Mouse (Mus musculus) liver, embryonic 14.5 days (tissue): Measurements from ENCODE around the gene Nceh1. TPM values are rescaled to one million over a fixed set of nuclear protein-coding genes. Genes with fewer than 3 reads are reported as not detected.
A peak's percentile ranks its signal among the peaks of the same experiment; 100 is the strongest.

Source experiments
- ATAC-seq: fragments of 200-750 bp; cut with Nextera tagmentation; 2 replicates; pipeline ENCODE4 v1.8.0; 2017; ENCODE audit warnings: moderate number of reproducible peaks, mild to moderate bottlenecking, moderate library complexity; ENCODE audit not compliant: insufficient read depth
- DNase-seq, 3 experiments: peaks; one replicate each; pipeline ENCODE4 v3.0.0-alpha.2; 2012 to 2013; ENCODE audit warnings: low read depth in 3 of 3, low spot score in 3 of 3
- H3K27ac ChIP-seq: fragments of 300-500 bp; sonication (generic); 2 replicates; pipeline ENCODE4 v1.5.1; 2014; ENCODE audit warnings: moderate library complexity, mild to moderate bottlenecking, control low read depth, inconsistent platforms
- H3K27me3 ChIP-seq: fragments of 300-500 bp; sonication (generic); 2 replicates; pipeline ENCODE4 v1.6.1; 2014; ENCODE audit warnings: mild to moderate bottlenecking, low read length, moderate library complexity; ENCODE audit not compliant: control insufficient read depth, insufficient read depth
- H3K36me3 ChIP-seq: fragments of 300-500 bp; sonication (generic); replicated peaks from 2 replicates; pipeline ENCODE4 v1.6.1; 2014; ENCODE audit warnings: low read depth; ENCODE audit not compliant: control insufficient read depth, insufficient read depth
- H3K4me1 ChIP-seq, 2 experiments: fragments of 200-500 bp in 1 of 2; fragments of 300-500 bp in 1 of 2; sonication (generic) in 1 of 2; replicated peaks; 2 replicates each; pipeline ENCODE4 v1.6.1; 2012 to 2014; ENCODE audit warnings: antibody characterized with exemption in 1 of 2, inconsistent platforms in 1 of 2, low read length in 1 of 2; ENCODE audit not compliant: control insufficient read depth in 2 of 2, insufficient read depth in 2 of 2
- H3K4me2 ChIP-seq: fragments of 300-500 bp; sonication (generic); 2 replicates; pipeline ENCODE4 v1.6.1; 2014; ENCODE audit warnings: low read depth, mild to moderate bottlenecking, control low read depth, moderate library complexity
- H3K4me3 ChIP-seq, 2 experiments: fragments of 200-500 bp in 1 of 2; fragments of 300-500 bp in 1 of 2; sonication (generic) in 1 of 2; 2 replicates each; pipeline ENCODE4 v1.5.1; 2012 to 2014; ENCODE audit warnings: low read depth in 2 of 2, low read length in 2 of 2, mild to moderate bottlenecking in 2 of 2, control low read depth in 1 of 2, inconsistent platforms in 1 of 2, moderate library complexity in 1 of 2; ENCODE audit not compliant: insufficient read depth in 1 of 2
- H3K9ac ChIP-seq: fragments of 300-500 bp; sonication (generic); replicated peaks from 2 replicates; pipeline ENCODE4 v1.6.1; 2014; ENCODE audit warnings: mild to moderate bottlenecking, control low read depth, moderate library complexity
- H3K9me3 ChIP-seq: fragments of 300-500 bp; sonication (generic); 2 replicates; pipeline ENCODE4 v1.6.1; 2016; ENCODE audit warnings: low read length, mixed read lengths; ENCODE audit not compliant: control insufficient read depth
- CTCF ChIP-seq: IDR thresholded peaks from 2 replicates; pipeline ENCODE4 v1.5.1; 2016; ENCODE audit warnings: antibody characterized with exemption, low read depth, control low read depth
- EP300 ChIP-seq: IDR thresholded peaks from 2 replicates; pipeline ENCODE4 v1.6.1; 2016; ENCODE audit warnings: antibody characterized with exemption, low read depth
- WGBS: fragments of 180-500 bp; shearing (Covaris S2); extraction: QIAGEN DNeasy Blood & Tissue Kit; methylation state at CpG from one replicate; pipeline ENCODE4 v1.1.7; 2014; ENCODE audit not compliant: insufficient replicate concordance; 5-methylcytosine and 5-hydroxymethylcytosine counted together
- polyA plus RNA-seq, 2 experiments: library from polyadenylated mRNA; depleted of rRNA in 1 of 2; stranded (reverse) in 1 of 2; unstranded in 1 of 2; fragments of >200 nt; fragmentation: Nextera tagmentation in 1 of 2; extraction: Ambion mirVana in 1 of 2; gene quantifications; 2 replicates each; pipeline versions ENCODE4 v1.2.1 to v1.2.3; 2012 to 2014

Gene Nceh1
- polyA plus RNA-seq, 2 experiments: 1.2 to 3.2 TPM

- WGBS: 51% methylated on average over 5 of the region's 5 CpGs
- TF ChIP-seq EP300: no peak
- TF ChIP-seq CTCF: no peak
These were observed 15.1 kb downstream of the Nceh1 start for GRCm38 (mm10) chr3:27197816-27198215.

GRCm38 (mm10) chr3:27199120-27199519, 16.4 kb downstream of the Nceh1 start:
- TF ChIP-seq EP300 (no peak), CTCF (no peak)
- Histone ChIP-seq H3K9ac (no peak overlapping the region), H3K4me3 (no peak overlapping the region), H3K27me3 (no peaks in the 10 kb centered on the region), H3K27ac (no peak overlapping the region), H3K9me3 (no peaks in the 10 kb centered on the region), H3K4me2 (no peak overlapping the region), H3K4me1 (peaks cover 0 to 11% of the 10 kb centered on the region in 2 experiments; a peak in 2 of 4 replicates), H3K36me3 (no peaks in the 10 kb centered on the region)
- ATAC-seq (no peak), DNase-seq (no peak)
- 50% methylated on average over 7 of the region's 7 CpGs for WGBS

More at GRCm38 (mm10) chr3:27197816-27198215, 15.1 kb downstream of the Nceh1 start:
- H3K27me3 ChIP-seq: no peaks in the 10 kb centered on the region
- H3K4me3 ChIP-seq: no peak overlapping the region
- H3K9ac ChIP-seq: no peak overlapping the region
- DNase-seq: no peak
- no peak overlapping the region for H3K4me2 ChIP-seq
- H3K36me3 ChIP-seq: no peaks in the 10 kb centered on the region
- no peaks in the 10 kb centered on the region for H3K9me3 ChIP-seq
- H3K4me1 ChIP-seq: peaks cover 0 to 21% of the 10 kb centered on the region in 2 experiments; a peak in 2 of 4 replicates
- ATAC-seq: no peak
- H3K27ac ChIP-seq: no peak overlapping the region

- Histone ChIP-seq H3K36me3 (no peaks in the 10 kb centered on the region), H3K27ac (no peak overlapping the region), H3K4me1 (peaks cover 0 to 5% of the 10 kb centered on the region in 2 experiments; a peak in 2 of 4 replicates), H3K9me3 (no peaks in the 10 kb centered on the region), H3K9ac (no peak overlapping the region), H3K4me3 (no peak overlapping the region), H3K27me3 (no peaks in the 10 kb centered on the region), H3K4me2 (no peak overlapping the region)
- no peak for DNase-seq
- TF ChIP-seq CTCF: no peak
- TF ChIP-seq EP300: no peak
- ATAC-seq: peak; percentile 62; the same call in 1 of the 2 replicates
- WGBS: 66% methylated on average over 5 of the region's 5 CpGs
These were observed 19.1 kb downstream of the Nceh1 start for GRCm38 (mm10) chr3:27201728-27202411.

GRCm38 (mm10) chr3:27205068-27205467, 22.3 kb downstream of the Nceh1 start:
- 55% methylated on average over 5 of the region's 5 CpGs for WGBS
- no peak for ATAC-seq

GRCm38 (mm10) chr3:27205514-27206220, 22.9 kb downstream of the Nceh1 start:
- no peaks in the 10 kb centered on the region for H3K36me3 ChIP-seq
- DNase-seq (no peak), ATAC-seq (no peak)
- H3K4me3 ChIP-seq: no peak overlapping the region
- H3K4me1 ChIP-seq: peaks cover 0 to 5% of the 10 kb centered on the region in 2 experiments; a peak in 2 of 4 replicates
- no peaks in the 10 kb centered on the region for H3K27me3 ChIP-seq
- TF ChIP-seq EP300: no peak
- TF ChIP-seq CTCF: no peak
- WGBS: 72% methylated on average over 9 of the region's 9 CpGs
- H3K9ac ChIP-seq: no peak overlapping the region
- no peaks in the 10 kb centered on the region for H3K9me3 ChIP-seq
- H3K4me2 ChIP-seq: no peak overlapping the region
- no peak overlapping the region for H3K27ac ChIP-seq

More at GRCm38 (mm10) chr3:27205068-27205467, 22.3 kb downstream of the Nceh1 start:
- Histone ChIP-seq H3K4me1 (peaks cover 0 to 5% of the 10 kb centered on the region in 2 experiments; a peak in 2 of 4 replicates), H3K9me3 (no peaks in the 10 kb centered on the region), H3K9ac (no peak overlapping the region), H3K36me3 (no peaks in the 10 kb centered on the region), H3K4me2 (no peak overlapping the region), H3K27ac (no peak overlapping the region), H3K27me3 (no peaks in the 10 kb centered on the region), H3K4me3 (no peak overlapping the region)
- no peak for TF ChIP-seq CTCF
- no peak for TF ChIP-seq EP300
- DNase-seq: no peak
